Mouse (Mus musculus) heart, postnatal 0 days (tissue): ENCODE measurements around the gene 4931409K22Rik.

Experiments used
- CTCF ChIP-seq: IDR thresholded peaks from 2 replicates; pipeline ENCODE4 v1.5.1; 2016; ENCODE audit warnings: antibody characterized with exemption, control low read depth, low read depth
- EP300 ChIP-seq: IDR thresholded peaks from 2 replicates; pipeline ENCODE4 v1.6.1; 2016; ENCODE audit warnings: antibody characterized with exemption, low read depth

GRCm38 (mm10) chr5:24526889-24527230, 29.7 kb downstream of the 4931409K22Rik start, which contains the start of gene Gbx1:
- TF ChIP-seq CTCF (no peak), EP300 (no peak)
